Mouse (Mus musculus) G1E-ER4 (cell line): ENCODE measurements around the gene Pfn1. TPM values are rescaled to one million over a fixed set of nuclear protein-coding genes. Genes with fewer than 3 reads are reported as not detected.

Experiments used
- GATA1 ChIP-seq: IDR thresholded peaks from one replicate; pipeline ENCODE4 v1.8.0; 2012; ENCODE audit warnings: low read length, inconsistent platforms
- polyA plus RNA-seq: library from polyadenylated mRNA; stranded (reverse); fragments of >175 nt; gene quantifications from 2 replicates; pipeline ENCODE4 v1.2.3, GENCODE M21; 2012

Pfn1 gene
- polyA plus RNA-seq, 1 experiment, result 5,925 TPM

GRCm38 (mm10) chr11:70637764-70638163, 16.7 kb downstream of the Pfn1 start:
- no peak for TF ChIP-seq GATA1

GRCm38 (mm10) chr11:70635601-70636000, 18.8 kb downstream of the Pfn1 start:
- TF ChIP-seq GATA1, result no peak

GRCm38 (mm10) chr11:70630129-70630528, 24.3 kb downstream of the Pfn1 start:
- no peak for TF ChIP-seq GATA1

GRCm38 (mm10) chr11:70629557-70629956, 24.9 kb downstream of the Pfn1 start:
- TF ChIP-seq GATA1, result no peak

GRCm38 (mm10) chr11:70628431-70628830, 26.0 kb downstream of the Pfn1 start:
- TF ChIP-seq GATA1, result no peak

- TF ChIP-seq GATA1, result no peak
These were observed 27.6 kb downstream of the Pfn1 start for GRCm38 (mm10) chr11:70626877-70627276.

- no peak for TF ChIP-seq GATA1
These were observed 29.0 kb downstream of the Pfn1 start for GRCm38 (mm10) chr11:70625473-70625872.

GRCm38 (mm10) chr11:70623053-70623742, 31.2 kb downstream of the Pfn1 start:
- no peak for TF ChIP-seq GATA1

GRCm38 (mm10) chr11:70621972-70622814, 32.3 kb downstream of the Pfn1 start:
- no peak for TF ChIP-seq GATA1

- no peak for TF ChIP-seq GATA1
These were observed 35.3 kb downstream of the Pfn1 start, which contains the start of gene Chrne for GRCm38 (mm10) chr11:70619101-70619500. Gene Chrne, minus strand, starts transcription at chr11:70619216.

GRCm38 (mm10) chr11:70615516-70616093, 38.8 kb downstream of the Pfn1 start, which contains the start of gene 4930544D05Rik:
Gene 4930544D05Rik, plus strand, starts transcription at chr11:70615848.
- TF ChIP-seq GATA1, result no peak

GRCm38 (mm10) chr11:70615074-70615473, 39.4 kb downstream of the Pfn1 start:
- no peak for TF ChIP-seq GATA1

- TF ChIP-seq GATA1, result no peak
These were observed 41.9 kb downstream of the Pfn1 start for GRCm38 (mm10) chr11:70612505-70612904.

GRCm38 (mm10) chr11:70610752-70611151, 43.7 kb downstream of the Pfn1 start:
- no peak for TF ChIP-seq GATA1

- TF ChIP-seq GATA1, result no peak
These were observed 45.9 kb downstream of the Pfn1 start for GRCm38 (mm10) chr11:70608381-70609066.

- TF ChIP-seq GATA1, result no peak
These were observed 46.8 kb downstream of the Pfn1 start for GRCm38 (mm10) chr11:70607611-70608010.
